Mouse (Mus musculus): ENCODE measurements around the gene Gale. TPM values are rescaled to one million over a fixed set of nuclear protein-coding genes. Genes with fewer than 3 reads are reported as not detected.
"Not testable (repeated sequence)": the region's sequence is repeated elsewhere in the genome, so short reads cannot be mapped to it uniquely, and the experiment has no call there.

Gale gene
- polyA plus RNA-seq, 1 experiment from 2014 or later = 82.5 TPM

- Histone ChIP-seq H3K4me2 (replicated peaks) (peak overlapping the region; percentile 88), H3K4me3 (replicated peaks) (peak overlapping the region; percentile 94), H3K9ac (peak overlapping the region; percentile 95), H3K27ac (peak overlapping the region; percentile 74), H3K36me3 (peaks cover 31% of the 10 kb centered on the region), H3K4me1 (replicated peaks) (peaks cover 27% of the 10 kb centered on the region), H3K27me3 (replicated peaks) (no peaks in the 10 kb centered on the region), H3K9me3 (no peaks in the 10 kb centered on the region)
- 56% methylated on average over 13 of the region's 13 CpGs for WGBS
- no peak for ATAC-seq
These were observed 9.6 kb downstream of the Gale start for GRCm38 (mm10) chr4:135972911-135973811.

GRCm38 (mm10) chr4:135976146-135976545 lies 12.6 kb downstream of the Gale start:
- no peak for ATAC-seq
- peaks cover 21% of the 10 kb centered on the region; the same call in 1 of the 2 replicates for H3K36me3 ChIP-seq
- peaks cover 23% of the 10 kb centered on the region for H3K4me1 ChIP-seq (replicated peaks)
- no peaks in the 10 kb centered on the region for H3K9me3 ChIP-seq
- H3K27me3 ChIP-seq (replicated peaks) = no peaks in the 10 kb centered on the region
- H3K4me2 ChIP-seq (replicated peaks) = no peak overlapping the region
- no peak overlapping the region for H3K27ac ChIP-seq
- H3K9ac ChIP-seq = no peak overlapping the region
- 95% methylated on average over 12 of the region's 12 CpGs for WGBS
- H3K4me3 ChIP-seq (replicated peaks) = no peak overlapping the region

GRCm38 (mm10) chr4:135980223-135980622 lies 16.7 kb downstream of the Gale start:
- H3K27me3 ChIP-seq (replicated peaks); ATAC-seq; H3K4me1 ChIP-seq (replicated peaks); H3K4me3 ChIP-seq (replicated peaks); H3K4me2 ChIP-seq (replicated peaks); H3K9ac ChIP-seq; H3K9me3 ChIP-seq; H3K27ac ChIP-seq: not testable (repeated sequence)
- H3K36me3 ChIP-seq = peaks cover 31% of the 10 kb centered on the region; the same call in 1 of the 2 replicates
- 92% methylated on average over 5 of the region's 5 CpGs for WGBS

GRCm38 (mm10) chr4:135981524-135982063 lies 18.1 kb downstream of the Gale start:
- no peaks in the 10 kb centered on the region for H3K9me3 ChIP-seq
- H3K4me3 ChIP-seq (replicated peaks) = no peak overlapping the region
- H3K4me1 ChIP-seq (replicated peaks) = peaks cover 10% of the 10 kb centered on the region
- H3K27ac ChIP-seq = no peak overlapping the region
- WGBS = 70% methylated on average over 7 of the region's 7 CpGs
- peaks cover 20% of the 10 kb centered on the region; the same call in 1 of the 2 replicates for H3K36me3 ChIP-seq
- no peak overlapping the region for H3K4me2 ChIP-seq (replicated peaks)
- no peak overlapping the region for H3K9ac ChIP-seq
- ATAC-seq = no peak
- H3K27me3 ChIP-seq (replicated peaks) = no peaks in the 10 kb centered on the region

- whole genome bisulfite sequencing = 91% methylated on average over 5 of the region's 5 CpGs
- Histone ChIP-seq H3K4me1 (replicated peaks) (peaks cover 10% of the 10 kb centered on the region), H3K36me3 (peaks cover 12% of the 10 kb centered on the region; the same call in 1 of the 2 replicates), H3K9me3 (no peaks in the 10 kb centered on the region), H3K4me3 (replicated peaks) (no peak overlapping the region), H3K27me3 (replicated peaks) (no peaks in the 10 kb centered on the region), H3K9ac (no peak overlapping the region), H3K4me2 (replicated peaks) (no peak overlapping the region), H3K27ac (no peak overlapping the region)
- ATAC-seq = no peak
These were observed 21.0 kb downstream of the Gale start for GRCm38 (mm10) chr4:135984556-135984955.

GRCm38 (mm10) chr4:135985193-135985592 lies 21.7 kb downstream of the Gale start:
- H3K4me2 ChIP-seq (replicated peaks) = no peak overlapping the region
- H3K4me3 ChIP-seq (replicated peaks) = no peak overlapping the region
- 89% methylated on average over 5 of the region's 5 CpGs for WGBS

GRCm38 (mm10) chr4:135985769-135986168 lies 22.2 kb downstream of the Gale start:
- peaks cover 9% of the 10 kb centered on the region for H3K4me1 ChIP-seq (replicated peaks)
- H3K27ac ChIP-seq = no peak overlapping the region
- no peaks in the 10 kb centered on the region for H3K9me3 ChIP-seq
- peak overlapping the region; percentile 71 for H3K4me2 ChIP-seq (replicated peaks)
- ATAC-seq = no peak
- no peaks in the 10 kb centered on the region for H3K27me3 ChIP-seq (replicated peaks)
- 87% methylated on average over 7 of the region's 7 CpGs for WGBS
- peak overlapping the region; percentile 85 for H3K4me3 ChIP-seq (replicated peaks)
- peak overlapping the region; percentile 90; the same call in 1 of the 2 replicates for H3K9ac ChIP-seq
- peaks cover 12% of the 10 kb centered on the region; the same call in 1 of the 2 replicates for H3K36me3 ChIP-seq

More at GRCm38 (mm10) chr4:135985193-135985592, 21.7 kb downstream of the Gale start:
- Histone ChIP-seq H3K27me3 (replicated peaks) (no peaks in the 10 kb centered on the region), H3K9me3 (no peaks in the 10 kb centered on the region), H3K4me1 (replicated peaks) (peaks cover 10% of the 10 kb centered on the region), H3K9ac (no peak overlapping the region), H3K36me3 (peaks cover 12% of the 10 kb centered on the region; the same call in 1 of the 2 replicates), H3K27ac (no peak overlapping the region)
- no peak for ATAC-seq

GRCm38 (mm10) chr4:135986301-135986942 lies 22.9 kb downstream of the Gale start:
- H3K27me3 ChIP-seq (replicated peaks) = no peaks in the 10 kb centered on the region
- no peaks in the 10 kb centered on the region for H3K9me3 ChIP-seq
- peak overlapping the region; percentile 71 for H3K4me2 ChIP-seq (replicated peaks)
- 4% methylated on average over 23 of the region's 23 CpGs for WGBS
- H3K4me1 ChIP-seq (replicated peaks) = peaks cover 7% of the 10 kb centered on the region
- peak; percentile 13; the same call in 1 of the 2 replicates for ATAC-seq
- peaks cover 12% of the 10 kb centered on the region; the same call in 1 of the 2 replicates for H3K36me3 ChIP-seq
- peak overlapping the region; percentile 85 for H3K4me3 ChIP-seq (replicated peaks)
- H3K27ac ChIP-seq = peak overlapping the region; percentile 89
- H3K9ac ChIP-seq = peak overlapping the region; percentile 90

- Histone ChIP-seq H3K27me3 (replicated peaks) (no peaks in the 10 kb centered on the region), H3K9ac (peak within 1 kb of the TSS; percentile 90), H3K36me3 (peaks cover 12% of the 10 kb centered on the region; the same call in 1 of the 2 replicates), H3K4me2 (replicated peaks) (peak within 1 kb of the TSS; percentile 71), H3K4me1 (replicated peaks) (peaks cover 7% of the 10 kb centered on the region), H3K9me3 (no peaks in the 10 kb centered on the region), H3K27ac (peak within 1 kb of the TSS; percentile 89), H3K4me3 (replicated peaks) (peak within 1 kb of the TSS; percentile 85)
- peak; percentile 93 for ATAC-seq
- WGBS = under 1% methylated on average over 81 of the region's 81 CpGs
These were observed 23.6 kb downstream of the Gale start, which contains the start of gene Pithd1 for GRCm38 (mm10) chr4:135986943-135987710. Gene Pithd1, minus strand, starts transcription at chr4:135987264.

GRCm38 (mm10) chr4:135987714-135988113 lies 24.2 kb downstream of the Gale start:
- H3K36me3 ChIP-seq = peaks cover 12% of the 10 kb centered on the region; the same call in 1 of the 2 replicates
- H3K9ac ChIP-seq = peak overlapping the region; percentile 90
- peak overlapping the region; percentile 89 for H3K27ac ChIP-seq
- ATAC-seq = no peak
- H3K9me3 ChIP-seq = no peaks in the 10 kb centered on the region
- WGBS = 63% methylated on average over 9 of the region's 9 CpGs
- H3K4me1 ChIP-seq (replicated peaks) = peaks cover 7% of the 10 kb centered on the region
- peak overlapping the region; percentile 71 for H3K4me2 ChIP-seq (replicated peaks)
- H3K4me3 ChIP-seq (replicated peaks) = peak overlapping the region; percentile 85
- no peaks in the 10 kb centered on the region for H3K27me3 ChIP-seq (replicated peaks)

- no peaks in the 10 kb centered on the region for H3K27me3 ChIP-seq (replicated peaks)
- no peaks in the 10 kb centered on the region for H3K36me3 ChIP-seq
- 93% methylated on average over 6 of the region's 6 CpGs for WGBS
- H3K9me3 ChIP-seq = no peaks in the 10 kb centered on the region
- no peak overlapping the region for H3K27ac ChIP-seq
- ATAC-seq = no peak
- no peaks in the 10 kb centered on the region for H3K4me1 ChIP-seq (replicated peaks)
- no peak overlapping the region for H3K4me2 ChIP-seq (replicated peaks)
- no peak overlapping the region for H3K9ac ChIP-seq
- no peak overlapping the region for H3K4me3 ChIP-seq (replicated peaks)
These were observed 30.4 kb downstream of the Gale start for GRCm38 (mm10) chr4:135993941-135994340.
